Mouse (Mus musculus): Measurements from ENCODE around the gene Bcl9.

Bcl9 gene

GRCm38 (mm10) chr3:97296941-97297552 is 670 bp downstream of the Bcl9 start:
- peak; percentile 45 for DNase-seq (ENCODE audit: low spot score)

GRCm38 (mm10) chr3:97294334-97294733 is 3.4 kb downstream of the Bcl9 start:
- no peak for DNase-seq (ENCODE audit: low spot score)

GRCm38 (mm10) chr3:97284878-97285277 is 12.8 kb downstream of the Bcl9 start:
- DNase-seq (ENCODE audit: low spot score): no peak

- no peak for DNase-seq (ENCODE audit: low spot score)
Measured at GRCm38 (mm10) chr3:97284056-97284455, 13.7 kb downstream of the Bcl9 start.

GRCm38 (mm10) chr3:97281426-97281825 is 16.3 kb downstream of the Bcl9 start:
- no peak for DNase-seq (ENCODE audit: low spot score)

GRCm38 (mm10) chr3:97275708-97276107 is 22.0 kb downstream of the Bcl9 start:
- no peak for DNase-seq (ENCODE audit: low spot score)

GRCm38 (mm10) chr3:97274516-97275230 is 23.0 kb downstream of the Bcl9 start:
- DNase-seq (ENCODE audit: low spot score): no peak

GRCm38 (mm10) chr3:97273876-97274275 is 23.8 kb downstream of the Bcl9 start:
- DNase-seq (ENCODE audit: low spot score): no peak

- DNase-seq (ENCODE audit: low spot score): no peak
Measured at GRCm38 (mm10) chr3:97265667-97266415, 31.9 kb downstream of the Bcl9 start.

GRCm38 (mm10) chr3:97262235-97262634 is 35.5 kb downstream of the Bcl9 start:
- no peak for DNase-seq (ENCODE audit: low spot score)

GRCm38 (mm10) chr3:97255706-97256339 is 41.9 kb downstream of the Bcl9 start:
- no peak for DNase-seq (ENCODE audit: low spot score)

- DNase-seq (ENCODE audit: low spot score): no peak
Measured at GRCm38 (mm10) chr3:97254861-97255465, 42.8 kb downstream of the Bcl9 start.

GRCm38 (mm10) chr3:97253823-97254600 is 43.7 kb downstream of the Bcl9 start:
- no peak for DNase-seq (ENCODE audit: low spot score)

GRCm38 (mm10) chr3:97252896-97253295 is 44.8 kb downstream of the Bcl9 start:
- DNase-seq (ENCODE audit: low spot score): no peak

GRCm38 (mm10) chr3:97242629-97243167 is 55.0 kb downstream of the Bcl9 start:
- no peak for DNase-seq (ENCODE audit: low spot score)

GRCm38 (mm10) chr3:97241826-97242225 is 55.9 kb downstream of the Bcl9 start:
- no peak for DNase-seq (ENCODE audit: low spot score)

GRCm38 (mm10) chr3:97239793-97240192 is 57.9 kb downstream of the Bcl9 start:
- DNase-seq (ENCODE audit: low spot score): no peak

- DNase-seq (ENCODE audit: low spot score): no peak
Measured at GRCm38 (mm10) chr3:97239316-97239715, 58.4 kb downstream of the Bcl9 start.

GRCm38 (mm10) chr3:97238521-97238920 is 59.2 kb downstream of the Bcl9 start:
- DNase-seq (ENCODE audit: low spot score): no peak

- no peak for DNase-seq (ENCODE audit: low spot score)
Measured at GRCm38 (mm10) chr3:97237403-97237802, 60.3 kb downstream of the Bcl9 start.

GRCm38 (mm10) chr3:97234797-97235196 is 62.9 kb downstream of the Bcl9 start:
- DNase-seq (ENCODE audit: low spot score): no peak

Measured in ovary, adult 18-20 months (tissue).